Mouse (Mus musculus) heart, postnatal 14 days (tissue): ENCODE data around the gene Srcin1. TPM values are rescaled to one million over a fixed set of nuclear protein-coding genes. Genes with fewer than 3 reads are reported as not detected.

Experiments used
- DNase-seq, 2 experiments: peaks; one replicate each; pipeline ENCODE4 v3.0.0; 2021 to 2022
- intact Hi-C: fragments of 180-260 bp; cut with DNase I; formaldehyde crosslinking; loops from one replicate; pipeline ENCODE4 v1.15.1; 2025
- total RNA-seq, 2 experiments: library from RNA; stranded (reverse); gene quantifications; 2 replicates each; pipeline ENCODE4 v1.2.3; 2021

Gene Srcin1
- total RNA-seq, 2 experiments from 2014 or later: 0.29 to 0.34 TPM

DNA sequence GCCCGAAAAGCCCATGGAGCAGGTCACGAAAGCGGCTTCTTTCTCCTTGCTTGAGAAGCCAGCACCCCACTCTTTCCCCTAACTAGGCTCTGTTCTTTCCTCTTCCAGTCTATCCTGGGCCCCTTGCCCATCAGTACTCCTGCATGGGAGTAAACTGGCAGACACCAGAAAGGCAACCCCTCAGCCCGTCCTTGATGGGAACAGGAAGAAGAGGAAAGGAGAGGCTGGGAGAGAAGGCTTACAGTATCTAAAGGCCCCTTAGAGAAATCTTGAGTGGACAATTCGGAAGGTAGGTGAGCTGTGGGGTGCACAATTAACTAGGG lies 40.7 kb downstream of the Srcin1 start:
- DNase-seq: no peak
- intact Hi-C loops: no loop called here

DNA sequence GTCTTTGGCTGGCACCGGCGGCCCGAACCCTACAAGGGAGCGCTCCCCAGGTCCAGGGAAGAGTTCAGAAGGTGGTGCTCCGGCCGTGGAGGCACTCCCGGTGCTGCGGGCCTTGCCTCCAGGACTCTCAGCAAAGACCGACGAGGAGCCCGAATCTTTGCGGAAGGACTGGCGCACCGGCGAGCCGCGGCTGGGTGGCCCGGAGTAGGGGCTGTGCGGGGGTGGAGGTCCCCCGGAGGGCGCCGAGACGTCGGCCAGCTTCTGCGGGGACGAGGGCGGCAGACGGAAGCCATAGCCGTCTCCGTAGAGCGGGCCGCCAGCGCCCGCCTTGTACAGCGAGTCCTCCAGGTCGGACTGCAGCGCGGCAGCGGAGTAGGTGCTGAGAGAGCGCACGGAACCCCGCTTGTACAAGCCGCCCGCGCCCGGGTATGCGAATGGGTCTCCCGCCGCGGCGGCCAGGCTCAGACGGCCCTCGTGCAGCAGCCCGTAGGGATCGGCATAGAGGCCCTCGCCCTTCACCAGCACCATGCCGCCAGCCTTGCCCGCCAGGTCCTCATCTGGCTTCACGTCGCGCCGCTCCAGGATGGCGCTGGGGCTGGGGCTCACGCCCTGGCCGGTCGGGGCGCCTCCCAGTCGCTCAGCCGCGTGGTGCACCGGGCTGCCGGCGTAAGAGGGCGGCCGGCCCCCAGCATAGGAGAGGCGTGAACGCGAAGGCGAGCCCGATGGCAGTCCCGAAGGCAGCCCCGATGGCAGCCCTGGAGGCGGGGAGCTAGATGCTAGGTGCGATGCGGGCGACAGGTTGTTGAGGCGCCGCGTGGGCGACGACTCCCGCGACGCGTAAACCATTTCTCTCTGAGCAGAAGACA lies 41.3 kb downstream of the Srcin1 start:
- DNase-seq: no peak
- intact Hi-C loops: loop anchor here (5.0 kb wide), 1 partner anchor 43 kb away; the partner anchor contains the start of gene Srcin1

DNA sequence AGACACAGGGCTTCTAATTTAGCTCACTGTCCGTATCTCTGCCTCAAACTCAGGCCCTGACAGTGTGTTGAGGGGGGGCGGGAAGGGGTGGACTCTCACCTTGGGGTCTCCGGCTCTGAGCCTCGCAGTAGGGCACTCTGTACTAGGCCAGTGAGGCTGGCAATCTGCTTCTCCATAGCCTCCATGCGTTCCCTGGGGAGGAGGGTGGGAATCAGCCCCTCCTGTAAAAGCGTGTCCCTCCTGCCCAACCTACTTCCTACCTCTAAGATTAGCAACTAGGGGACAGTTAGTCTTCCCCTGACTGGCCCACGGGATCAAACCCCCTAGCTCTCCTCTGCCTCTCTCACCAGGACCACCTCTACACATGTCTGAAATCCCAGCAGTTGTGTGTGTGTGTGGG lies 42.3 kb downstream of the Srcin1 start:
- DNase-seq: no peak
- intact Hi-C loops: loop anchor here (5.0 kb wide), 1 partner anchor 44 kb away; the partner anchor contains the start of gene Srcin1

DNA sequence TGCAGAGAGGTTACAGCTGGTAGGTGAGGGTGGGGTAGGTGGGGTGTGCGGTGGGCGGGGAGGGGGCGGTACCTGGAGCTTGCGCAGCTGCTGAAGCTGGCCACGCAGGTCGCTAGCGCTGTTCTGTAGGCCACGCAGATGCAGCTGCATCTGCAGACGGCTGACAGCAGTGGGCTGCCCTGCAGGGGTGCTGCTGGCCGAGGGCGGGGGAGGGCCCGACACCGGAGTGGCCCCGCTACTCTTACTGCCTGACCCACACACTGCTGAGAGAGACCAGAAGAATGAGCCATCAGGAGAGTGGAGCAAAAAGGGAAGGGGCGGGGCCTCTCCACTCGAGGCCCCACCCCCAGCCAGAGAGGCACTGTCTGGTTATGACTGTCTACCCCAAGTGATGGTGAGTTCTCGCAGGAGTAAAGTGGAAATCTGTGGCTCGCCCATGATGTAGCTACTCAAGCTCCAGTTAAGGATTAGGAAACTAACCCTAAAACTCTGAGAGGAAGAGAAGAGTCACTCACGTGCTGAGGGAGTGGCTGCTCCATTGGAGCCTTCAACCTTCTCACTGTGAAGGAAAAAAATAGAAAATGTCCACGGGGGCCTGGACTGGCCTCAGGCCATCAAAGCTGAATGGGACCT lies 42.9 kb downstream of the Srcin1 start:
- intact Hi-C loops: loop anchor here (1.0 to 5.0 kb wide), 2 partner anchors 44 to 89 kb away; partner anchors contain the start of gene Srcin1
- DNase-seq: no peak

DNA sequence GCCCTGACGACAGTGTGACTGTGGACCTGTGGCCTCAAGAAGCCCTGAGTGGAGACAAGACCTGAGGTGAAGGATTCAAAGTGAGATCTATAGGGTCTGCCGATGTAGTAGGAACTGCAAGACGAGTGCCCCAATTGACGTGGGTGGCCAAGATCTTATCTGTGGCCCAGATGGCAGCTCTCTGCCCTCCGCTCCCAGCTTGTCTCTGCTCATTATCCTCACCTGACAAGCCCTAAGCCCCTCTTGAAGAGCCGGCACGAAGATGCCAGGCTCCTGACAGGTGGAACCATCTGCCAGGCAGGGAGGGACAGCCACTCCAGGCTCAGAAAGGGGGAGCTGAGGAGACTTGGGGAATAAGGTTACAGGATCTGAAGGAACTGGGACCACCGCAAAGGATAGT lies 43.6 kb downstream of the Srcin1 start:
- intact Hi-C loops: loop anchor here (1.0 to 5.0 kb wide), 2 partner anchors 45 to 90 kb away; partner anchors contain the start of gene Srcin1
- no peak for DNase-seq

DNA sequence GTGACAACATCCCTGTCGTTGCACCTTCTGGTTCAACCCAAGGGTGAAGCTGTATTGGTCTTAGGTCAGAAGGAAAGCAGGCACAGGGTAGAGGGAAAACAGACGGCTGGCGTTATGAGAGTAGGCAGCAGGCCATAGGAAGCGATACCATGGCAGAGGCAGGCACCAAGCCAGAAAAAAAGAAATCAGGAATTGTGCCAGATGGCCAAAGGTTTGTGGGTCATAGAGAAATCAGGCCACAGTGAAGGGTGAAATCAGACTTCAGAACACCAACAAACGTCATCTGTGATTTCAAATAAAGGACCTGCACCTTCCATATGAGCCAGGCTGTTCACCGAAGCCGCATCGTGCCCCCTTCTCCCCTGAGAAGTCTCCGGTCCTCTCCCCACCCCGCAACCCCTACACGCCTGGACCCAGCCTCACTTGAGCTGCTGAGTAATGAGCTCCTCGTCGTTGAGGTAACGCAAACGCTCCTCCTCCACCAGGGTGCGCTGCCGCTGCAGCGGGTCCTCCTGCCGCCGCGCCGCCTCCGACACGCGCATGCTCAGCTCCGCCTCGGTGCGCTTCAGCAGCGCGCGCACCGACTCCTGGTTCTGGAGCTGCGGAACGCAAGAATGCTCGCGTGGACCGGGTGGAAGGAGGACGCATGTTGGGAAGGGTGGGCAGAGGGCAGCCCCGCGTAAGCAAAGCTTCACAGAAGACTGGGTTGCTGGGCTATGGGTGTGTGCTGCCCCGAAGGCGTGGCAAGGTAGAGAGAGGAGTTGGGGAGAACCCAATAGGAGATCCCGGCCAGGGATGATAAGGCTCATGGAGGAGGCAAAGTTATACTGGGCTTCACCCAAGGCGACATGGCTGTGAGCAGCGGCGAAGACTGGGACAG lies 44.4 kb downstream of the Srcin1 start:
- DNase-seq: peak; percentile 96
- intact Hi-C loops: loop anchor here (1.0 to 5.0 kb wide), 2 partner anchors 46 to 91 kb away; partner anchors contain the start of gene Srcin1

DNA sequence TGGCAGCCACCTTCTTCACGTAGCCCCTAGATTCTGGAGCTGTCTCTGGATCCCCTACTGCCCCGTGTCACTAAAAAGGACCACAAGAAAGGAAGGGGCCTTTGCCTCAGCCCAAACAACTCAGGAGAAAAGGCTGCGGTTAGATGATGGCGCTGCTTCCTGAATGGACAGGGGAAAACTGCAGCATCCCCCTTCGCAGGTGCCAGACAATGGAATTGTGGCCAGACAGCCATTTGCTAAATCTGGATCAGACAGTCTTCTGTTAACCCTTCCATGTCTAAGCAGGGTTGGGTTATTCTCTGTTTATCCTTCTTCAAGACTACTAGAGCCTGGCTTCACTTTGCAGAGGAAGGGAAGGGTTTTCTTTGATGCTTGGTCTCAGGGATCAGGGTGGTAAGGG lies 45.0 kb downstream of the Srcin1 start:
- intact Hi-C loops: loop anchor here (5.0 kb wide), 1 partner anchor 46 kb away; the partner anchor contains the start of gene Srcin1

DNA sequence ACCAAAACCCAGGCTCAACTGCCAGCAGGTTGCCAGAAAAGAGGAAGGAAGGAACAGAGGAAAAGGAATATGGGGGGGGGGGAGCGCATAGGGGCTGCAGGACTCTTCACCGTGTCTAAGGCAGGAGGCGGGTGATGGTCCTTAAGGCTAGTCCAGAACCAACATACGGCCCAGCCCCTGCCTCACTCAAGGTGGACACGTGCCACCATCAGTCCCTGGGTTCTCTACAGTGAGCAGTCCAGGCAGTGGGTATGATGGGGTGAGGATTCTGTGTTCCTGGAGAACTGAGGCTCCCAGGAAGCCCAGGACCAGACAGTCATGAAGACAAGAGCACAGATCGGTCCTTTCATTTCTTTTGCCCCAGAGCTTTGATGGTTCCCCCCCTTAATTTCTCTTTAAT lies 45.9 kb downstream of the Srcin1 start:
- intact Hi-C loops: loop anchor here (5.0 kb wide), 1 partner anchor 47 kb away; the partner anchor contains the start of gene Srcin1

More for the DNA sequence above, 45.0 kb downstream of the Srcin1 start:
- DNase-seq: no peak

DNA sequence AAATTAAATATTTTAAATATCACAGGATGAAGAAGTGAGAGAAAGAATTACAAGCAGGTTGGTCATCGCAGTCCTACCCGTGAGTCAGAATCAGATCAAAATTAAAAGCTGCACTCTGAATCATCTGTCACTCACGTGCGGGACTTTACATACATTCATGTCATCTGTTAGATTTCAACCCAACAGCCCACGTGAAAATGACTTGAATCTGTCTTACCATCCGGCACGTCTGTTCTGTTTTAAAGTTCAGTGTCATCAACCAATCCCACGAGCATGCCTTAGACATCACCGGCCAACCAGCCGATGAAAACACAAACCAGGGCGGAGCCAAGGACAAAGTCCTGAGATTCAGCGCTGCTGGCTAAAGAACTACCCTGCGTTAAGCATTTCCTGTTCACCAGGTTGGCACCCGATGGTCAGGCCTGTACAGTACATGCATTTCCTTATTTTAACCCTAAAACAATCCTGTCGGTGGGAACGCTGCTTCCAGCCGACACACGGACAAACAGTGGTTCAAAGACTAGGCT lies 47.6 kb downstream of the Srcin1 start:
- intact Hi-C loops: no loop called here
- no peak for DNase-seq

More for the DNA sequence above, 45.9 kb downstream of the Srcin1 start:
- no peak for DNase-seq

DNA sequence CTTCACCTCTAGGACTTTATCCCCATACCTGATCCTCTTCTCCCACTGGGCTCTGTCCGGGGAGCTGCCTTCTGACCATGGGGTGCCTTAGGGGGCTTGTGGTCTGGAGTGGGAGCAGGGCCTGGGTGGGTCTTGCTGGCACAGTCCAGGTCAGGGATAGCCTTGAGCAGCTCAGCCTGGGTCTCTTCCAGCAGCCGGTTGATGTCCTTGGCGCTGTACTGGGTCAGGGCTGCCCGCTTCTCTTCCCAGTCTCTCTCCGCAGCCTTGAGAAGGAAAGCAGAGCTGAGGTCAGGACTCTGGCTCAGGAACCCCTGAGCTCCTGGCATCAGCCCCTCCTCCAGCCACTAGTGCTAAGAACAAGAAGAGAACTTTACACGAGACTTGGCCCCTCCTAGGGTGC lies 50.7 kb downstream of the Srcin1 start:
- intact Hi-C loops: no loop called here
- no peak for DNase-seq

DNA sequence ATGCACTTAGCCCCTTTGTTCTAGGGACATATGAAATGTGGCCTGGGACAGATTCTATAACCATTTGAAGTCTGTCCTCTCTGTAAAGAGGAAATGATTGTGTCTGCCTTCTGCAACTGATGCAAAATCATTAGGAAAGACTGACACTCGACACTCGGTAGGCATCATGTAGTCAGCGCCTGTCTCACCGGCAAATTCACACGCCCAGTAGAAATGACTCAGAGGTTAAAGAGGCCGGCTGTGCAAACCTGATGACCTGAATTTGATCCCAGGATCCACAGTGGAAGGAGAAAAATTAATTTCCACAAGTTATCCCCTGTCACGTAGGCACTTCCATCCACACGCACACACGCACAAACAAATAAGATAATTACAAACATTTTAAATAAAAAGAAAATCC lies 51.7 kb downstream of the Srcin1 start:
- no peak for DNase-seq
- intact Hi-C loops: no loop called here

DNA sequence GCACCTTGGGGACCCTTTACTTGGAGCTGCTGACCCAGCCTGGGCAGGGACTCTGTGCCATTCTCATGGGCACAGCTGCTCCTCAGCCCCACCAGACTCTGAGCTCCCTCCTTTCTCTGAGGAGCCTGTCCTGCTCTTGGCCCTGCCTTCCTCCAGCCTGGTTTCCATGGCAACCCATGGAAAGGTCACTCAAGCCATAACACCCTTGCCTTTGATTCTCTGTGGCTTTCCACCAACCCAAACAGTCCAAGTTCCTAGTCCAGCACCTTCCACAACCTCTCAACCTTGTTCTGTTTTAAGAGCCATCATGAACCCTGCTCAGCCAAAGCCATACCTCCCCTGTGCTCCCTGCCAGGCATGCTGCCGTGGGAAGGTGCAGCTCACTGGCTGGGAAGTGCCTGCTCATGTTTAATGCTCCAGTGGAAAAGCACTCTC lies 52.1 kb downstream of the Srcin1 start:
- no peak for DNase-seq
- intact Hi-C loops: no loop called here

DNA sequence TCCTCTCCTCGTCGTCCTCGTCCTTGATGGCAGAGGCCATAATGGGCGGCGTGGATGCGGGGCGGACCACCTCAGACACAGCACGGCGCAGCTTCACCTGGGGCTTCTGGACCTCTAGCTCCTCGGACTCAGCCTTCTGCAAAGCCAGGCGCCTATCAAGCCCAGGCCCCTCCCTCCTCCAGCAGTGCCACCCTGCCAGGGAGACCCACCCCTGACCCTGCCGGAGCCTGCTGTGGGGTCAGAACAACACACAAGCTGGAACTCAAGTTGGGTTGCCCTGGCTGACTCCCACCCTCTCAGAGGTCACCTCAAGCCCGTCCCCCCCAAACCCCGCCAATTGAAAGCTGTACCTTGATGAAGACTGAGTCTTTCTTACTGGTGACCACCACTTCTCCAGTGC lies 52.9 kb downstream of the Srcin1 start:
- intact Hi-C loops: no loop called here
- no peak for DNase-seq

DNA sequence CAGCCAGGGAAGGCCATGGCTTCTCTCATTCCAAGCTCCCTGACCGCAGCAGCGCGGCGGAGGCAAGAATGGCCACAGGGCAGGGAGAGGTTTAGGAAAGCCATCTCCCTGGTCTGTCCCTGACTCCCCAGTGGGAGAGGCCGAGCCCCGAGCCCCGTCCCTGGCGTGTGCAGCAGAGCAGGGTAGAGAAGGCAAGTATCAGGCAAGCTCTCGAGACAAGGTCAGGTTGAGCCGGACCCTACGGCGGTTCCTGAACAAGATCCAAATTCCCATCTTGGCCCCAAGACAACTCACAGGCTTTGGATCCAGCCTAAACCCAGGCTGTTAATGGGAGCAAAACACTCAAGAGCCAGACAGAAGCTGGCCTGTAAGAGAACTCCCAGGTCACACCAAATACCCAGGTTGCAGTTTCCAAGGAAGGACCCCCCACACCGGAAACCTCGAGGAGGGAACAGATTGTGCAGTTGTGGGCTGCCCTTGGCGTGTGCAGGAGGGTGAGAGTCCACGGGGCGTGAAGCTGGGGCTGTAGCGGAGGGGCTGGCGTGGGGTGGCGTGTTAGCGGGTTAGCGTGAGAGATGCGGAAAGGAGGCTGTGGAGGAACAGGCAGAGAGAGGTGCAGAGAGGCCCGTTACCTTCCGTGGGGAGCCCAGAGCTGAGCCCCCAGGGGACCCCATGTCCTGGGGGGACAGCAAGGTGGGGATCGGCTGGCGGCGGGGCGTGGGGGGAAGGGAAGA lies 54.1 kb downstream of the Srcin1 start:
- intact Hi-C loops: no loop called here

DNA sequence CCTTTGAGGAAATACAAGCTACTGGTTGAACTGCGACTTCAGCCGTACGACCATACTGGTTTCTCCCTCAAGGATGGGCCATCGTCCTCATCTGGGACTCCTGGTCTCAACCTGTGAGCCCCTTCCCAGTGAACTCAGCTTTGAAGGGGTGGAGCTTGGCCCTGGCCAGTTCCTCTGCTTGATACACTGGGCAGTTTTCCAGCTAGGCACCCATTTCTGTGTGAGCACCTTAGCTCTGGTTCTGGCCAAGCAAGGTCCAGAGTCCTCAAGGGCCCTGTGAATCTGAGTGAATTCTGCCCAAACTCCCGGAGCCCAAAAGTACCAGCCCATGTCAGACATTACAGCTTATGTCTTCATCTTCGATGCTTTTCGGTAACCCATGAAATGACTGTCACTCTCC lies 55.4 kb downstream of the Srcin1 start:
- no peak for DNase-seq
- intact Hi-C loops: no loop called here

More for the DNA sequence above, 54.1 kb downstream of the Srcin1 start:
- no peak for DNase-seq

DNA sequence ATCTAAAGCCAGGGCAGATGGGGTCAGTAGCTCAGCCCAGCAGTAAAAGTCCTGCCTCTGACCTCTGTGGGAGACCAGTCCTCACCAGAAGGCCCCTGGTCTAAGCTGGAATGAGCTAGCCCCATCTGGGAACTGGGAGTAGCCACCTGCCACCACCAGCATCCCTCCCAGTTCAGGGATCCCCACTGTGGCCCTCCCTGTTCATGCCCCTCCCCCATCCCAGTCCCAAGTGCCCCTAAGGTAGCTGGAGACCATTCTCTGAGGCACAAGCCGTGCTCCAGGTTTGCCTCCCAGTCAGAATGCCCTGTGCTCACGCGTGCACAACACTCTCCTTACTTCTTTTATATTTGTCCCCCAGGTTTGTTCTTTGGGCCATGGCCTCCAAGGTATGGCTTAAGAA lies 62.9 kb downstream of the Srcin1 start:
- intact Hi-C loops: no loop called here
- DNase-seq: no peak

DNA sequence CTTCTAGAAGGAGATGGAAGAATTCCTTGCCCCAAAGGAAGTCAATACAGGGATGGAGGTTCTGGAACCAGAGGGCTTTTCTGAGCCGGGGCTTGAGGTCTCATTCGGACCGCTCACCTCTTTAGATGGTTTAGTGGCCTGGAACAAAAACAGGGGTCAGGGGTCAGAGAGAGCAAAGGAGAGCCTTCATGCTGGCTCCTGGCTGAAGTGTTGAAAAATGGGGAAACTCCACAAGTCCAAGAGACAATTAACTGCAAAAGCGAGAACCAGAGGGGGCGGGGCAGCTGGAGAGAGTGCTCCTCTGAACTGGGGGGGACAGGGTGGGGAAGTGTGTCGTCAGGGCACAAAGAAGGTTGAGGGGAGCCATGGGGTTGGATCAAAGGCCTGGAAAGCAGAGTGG lies 63.5 kb downstream of the Srcin1 start:
- intact Hi-C loops: no loop called here
- DNase-seq: no peak

DNA sequence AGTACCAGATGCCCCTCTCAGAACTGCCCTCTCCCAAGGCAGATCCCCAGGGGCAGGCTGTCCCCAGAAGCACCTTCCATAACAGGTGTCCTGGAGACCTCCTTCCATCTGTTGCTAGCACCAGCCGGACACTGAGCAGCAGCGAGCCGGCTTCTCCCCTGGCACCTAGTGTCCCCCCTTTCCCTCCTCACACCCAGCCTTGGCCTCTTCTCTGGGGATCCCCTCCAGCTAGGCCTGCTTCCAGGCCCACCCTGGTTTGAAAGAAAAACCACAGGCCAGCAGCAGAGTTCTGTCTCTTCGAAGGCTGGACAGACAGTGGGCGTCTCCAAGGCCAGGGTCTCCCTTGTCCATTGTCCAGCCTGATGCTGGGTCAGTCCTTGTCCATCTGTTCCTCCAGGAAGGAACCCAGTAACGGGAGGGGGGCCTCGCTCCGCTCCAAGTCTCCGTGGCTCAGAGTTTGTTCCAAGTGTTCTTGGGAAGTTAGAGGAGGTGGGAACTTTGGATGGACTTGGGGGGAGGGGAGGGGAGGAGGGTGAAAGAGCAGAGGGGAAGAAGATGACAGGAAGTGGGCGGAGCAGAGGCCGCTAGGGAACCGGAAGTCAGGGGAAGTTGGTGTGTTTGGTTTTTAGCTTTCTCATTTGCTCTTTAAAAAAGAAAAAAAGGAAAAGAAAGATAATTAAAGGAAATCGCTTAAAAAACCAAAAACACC lies 64.2 kb downstream of the Srcin1 start:
- intact Hi-C loops: no loop called here
- DNase-seq: peak; percentile 61
